Mouse (Mus musculus) spleen, adult 2 months (tissue): ENCODE measurements at regions not wholly inside any gene's neighbourhood (a gene's known extent, or its start where the extent isn't known, plus 50 kb on each side); places are given as distances from the start of the nearest gene placed in this dataset.

Experiments
- DNase-seq, 2 experiments: peaks; one replicate each; pipeline versions ENCODE4 v3.0.0 to v3.0.0-alpha.2; 2012 to 2021; ENCODE audit warnings: low spot score in 2 of 2, low read depth in 1 of 2
- H3K27ac ChIP-seq: fragments of 200-500 bp; 2 replicates; pipeline ENCODE4 v1.5.1; 2012; ENCODE audit warnings: low read length, inconsistent platforms; ENCODE audit not compliant: insufficient read depth
- H3K27me3 ChIP-seq: fragments of 200-500 bp; 2 replicates; pipeline ENCODE4 v1.6.1; 2012; ENCODE audit warnings: mild to moderate bottlenecking, moderate library complexity, low read length, inconsistent platforms; ENCODE audit not compliant: control insufficient read depth, insufficient read depth
- H3K36me3 ChIP-seq: fragments of 200-500 bp; 2 replicates; pipeline ENCODE4 v1.6.1; 2012; ENCODE audit warnings: mild to moderate bottlenecking, low read length, inconsistent platforms; ENCODE audit not compliant: control insufficient read depth, insufficient read depth
- H3K4me1 ChIP-seq: fragments of 200-500 bp; 2 replicates; pipeline ENCODE4 v1.6.1; 2011; ENCODE audit warnings: inconsistent platforms; ENCODE audit not compliant: control insufficient read depth, insufficient read depth, insufficient read length
- H3K4me3 ChIP-seq: fragments of 200-500 bp; 2 replicates; pipeline ENCODE4 v1.5.1; 2011; ENCODE audit warnings: mild to moderate bottlenecking, inconsistent platforms; ENCODE audit not compliant: insufficient read depth, insufficient read length; ENCODE audit errors: extremely low read depth
- CTCF ChIP-seq: fragments of 200-500 bp; IDR thresholded peaks from 2 replicates; pipeline ENCODE4 v1.5.1; 2011; ENCODE audit warnings: mild to moderate bottlenecking, inconsistent platforms; ENCODE audit not compliant: insufficient read depth, insufficient read length, insufficient replicate concordance; ENCODE audit errors: extremely low read depth
- POLR2A ChIP-seq: fragments of 200-500 bp; IDR thresholded peaks from 2 replicates; pipeline ENCODE4 v1.6.1; 2011; ENCODE audit warnings: low read depth, low read length, inconsistent platforms
- WGBS: fragments of 180-500 bp; shearing (Covaris S2); methylation state at CpG from one replicate; pipeline ENCODE4 v1.1.7; 2018; 5-methylcytosine and 5-hydroxymethylcytosine counted together

GRCm38 (mm10) chr16:51580525-51580924 is 450.5 kb upstream of the Cblb start:
- 88% methylated on average over 1 of the region's 1 CpGs for WGBS
- Histone ChIP-seq H3K27me3 (no peaks in the 10 kb centered on the region), H3K36me3 (no peaks in the 10 kb centered on the region), H3K27ac (no peak overlapping the region), H3K4me1 (no peaks in the 10 kb centered on the region), H3K4me3 (no peak overlapping the region)
- DNase-seq, result no peak
- no peak for TF ChIP-seq CTCF
- no peak for TF ChIP-seq POLR2A

GRCm38 (mm10) chr16:51589924-51590397 is 441.1 kb upstream of the Cblb start:
- H3K4me3 ChIP-seq, result no peak overlapping the region
- H3K27me3 ChIP-seq, result no peaks in the 10 kb centered on the region
- no peaks in the 10 kb centered on the region for H3K36me3 ChIP-seq
- no peak overlapping the region for H3K27ac ChIP-seq
- H3K4me1 ChIP-seq, result no peaks in the 10 kb centered on the region
- TF ChIP-seq CTCF (no peak), POLR2A (no peak)
- DNase-seq, result no peak
- WGBS, result 77% methylated on average over 2 of the region's 2 CpGs

- no peaks in the 10 kb centered on the region for H3K27me3 ChIP-seq
- no peak overlapping the region for H3K4me3 ChIP-seq
- no peaks in the 10 kb centered on the region for H3K4me1 ChIP-seq
- TF ChIP-seq POLR2A (no peak), CTCF (no peak)
- H3K36me3 ChIP-seq, result no peaks in the 10 kb centered on the region
- H3K27ac ChIP-seq, result no peak overlapping the region
- DNase-seq, result no peak
Measured at GRCm38 (mm10) chr16:51617579-51617978, 413.4 kb upstream of the Cblb start.

- 67% methylated on average over 1 of the region's 1 CpGs for WGBS
- TF ChIP-seq CTCF (no peak), POLR2A (no peak)
- DNase-seq, result no peak
- no peaks in the 10 kb centered on the region for H3K27me3 ChIP-seq
- no peak overlapping the region for H3K4me3 ChIP-seq
- H3K36me3 ChIP-seq, result no peaks in the 10 kb centered on the region
- H3K27ac ChIP-seq, result no peak overlapping the region
- H3K4me1 ChIP-seq, result no peaks in the 10 kb centered on the region
Measured at GRCm38 (mm10) chr16:51646646-51647045, 384.4 kb upstream of the Cblb start.

- WGBS, result 85% methylated on average over 5 of the region's 5 CpGs
- TF ChIP-seq POLR2A, result no peak
- TF ChIP-seq CTCF, result no peak
- Histone ChIP-seq H3K4me3 (no peak overlapping the region), H3K27ac (no peak overlapping the region), H3K36me3 (no peaks in the 10 kb centered on the region), H3K27me3 (no peaks in the 10 kb centered on the region), H3K4me1 (no peaks in the 10 kb centered on the region)
- DNase-seq, result no peak
Measured at GRCm38 (mm10) chr16:51650100-51650499, 380.9 kb upstream of the Cblb start.

GRCm38 (mm10) chr16:51650683-51651082 is 380.3 kb upstream of the Cblb start:
- Histone ChIP-seq H3K4me3 (no peak overlapping the region), H3K27me3 (no peaks in the 10 kb centered on the region), H3K27ac (no peak overlapping the region), H3K36me3 (no peaks in the 10 kb centered on the region), H3K4me1 (no peaks in the 10 kb centered on the region)
- DNase-seq, result no peak
- TF ChIP-seq POLR2A, result no peak
- no peak for TF ChIP-seq CTCF
- WGBS, result 28% methylated on average over 5 of the region's 5 CpGs

GRCm38 (mm10) chr16:51661693-51662092 is 369.3 kb upstream of the Cblb start:
- no peaks in the 10 kb centered on the region for H3K27me3 ChIP-seq
- H3K4me3 ChIP-seq, result no peak overlapping the region
- TF ChIP-seq CTCF (no peak), POLR2A (no peak)
- no peaks in the 10 kb centered on the region for H3K4me1 ChIP-seq
- no peak overlapping the region for H3K27ac ChIP-seq
- H3K36me3 ChIP-seq, result no peaks in the 10 kb centered on the region
- no peak for DNase-seq
- 93% methylated on average over 1 of the region's 1 CpGs for WGBS
